Mouse (Mus musculus): ENCODE measurements at regions not wholly inside any gene's neighbourhood (a gene's known extent, or its start where the extent isn't known, plus 50 kb on each side); places are given as distances from the start of the nearest gene placed in this dataset.

DNA sequence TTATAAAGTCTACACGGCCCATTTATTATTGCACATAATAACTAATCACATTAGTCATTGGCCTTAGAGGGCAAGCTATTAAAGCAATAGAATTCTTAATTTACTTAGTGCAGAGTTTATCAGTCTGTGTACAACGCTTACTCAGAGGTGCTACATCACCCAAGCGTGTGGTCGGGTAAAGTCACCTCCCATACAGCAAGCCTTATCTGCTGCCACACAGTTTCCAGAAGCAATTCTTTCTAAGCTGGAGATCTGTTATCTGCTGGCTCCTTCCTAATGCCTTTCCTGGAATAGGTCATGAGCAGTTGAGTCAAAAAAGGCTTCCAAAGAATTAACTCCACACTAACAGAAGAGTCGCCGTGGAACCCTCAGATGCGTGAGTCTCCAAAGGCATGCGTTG, 371.4 kb upstream of the Runx1 start:
- TF ChIP-seq POLR2A (IDR thresholded peaks at IDR 0.05; ENCODE audit: low read depth, low read length): no peak
- TF ChIP-seq CTCF (IDR thresholded peaks at IDR 0.05; ENCODE audit: borderline replicate concordance, insufficient read depth, low read length): no peak

Data from embryonic fibroblast, embryonic 13.5 days (primary cell).